Mouse (Mus musculus) cerebellum, adult 11 months (tissue): Measurements from ENCODE around the gene Nek6.
A peak's percentile ranks its signal among the peaks of the same experiment; 100 is the strongest.

ENCODE experiments used
- DNase-seq: peaks from one replicate; pipeline ENCODE4 v3.0.0; 2022

Gene Nek6

GRCm38 (mm10) chr2:38510120-38510519, 1.3 kb upstream of the Nek6 start:
- peak; percentile 43 for DNase-seq

- DNase-seq, result no peak
Observed at GRCm38 (mm10) chr2:38512308-38513182, 1.1 kb downstream of the Nek6 start.

- DNase-seq, result no peak
Observed at GRCm38 (mm10) chr2:38513183-38513529, 1.7 kb downstream of the Nek6 start.

- no peak for DNase-seq
Observed at GRCm38 (mm10) chr2:38514411-38514810, 3.0 kb downstream of the Nek6 start.

GRCm38 (mm10) chr2:38515446-38515845, 4.0 kb downstream of the Nek6 start:
- DNase-seq, result no peak

GRCm38 (mm10) chr2:38516471-38516870, 5.0 kb downstream of the Nek6 start:
- DNase-seq, result no peak

GRCm38 (mm10) chr2:38517045-38517444, 5.6 kb downstream of the Nek6 start:
- DNase-seq, result no peak

- no peak for DNase-seq
Observed at GRCm38 (mm10) chr2:38518719-38519118, 7.3 kb downstream of the Nek6 start.

GRCm38 (mm10) chr2:38519934-38520333, 8.5 kb downstream of the Nek6 start:
- DNase-seq, result no peak

- DNase-seq, result no peak
Observed at GRCm38 (mm10) chr2:38521618-38522017, 10.2 kb downstream of the Nek6 start.

- DNase-seq, result no peak
Observed at GRCm38 (mm10) chr2:38522354-38522753, 10.9 kb downstream of the Nek6 start.

GRCm38 (mm10) chr2:38523781-38524445, 12.5 kb downstream of the Nek6 start:
- DNase-seq, result no peak

GRCm38 (mm10) chr2:38525034-38525433, 13.6 kb downstream of the Nek6 start:
- DNase-seq, result no peak

GRCm38 (mm10) chr2:38529582-38530152, 18.2 kb downstream of the Nek6 start:
- DNase-seq, result no peak

- no peak for DNase-seq
Observed at GRCm38 (mm10) chr2:38530955-38531381, 19.5 kb downstream of the Nek6 start.

GRCm38 (mm10) chr2:38533322-38533721, 21.9 kb downstream of the Nek6 start:
- DNase-seq, result no peak

- no peak for DNase-seq
Observed at GRCm38 (mm10) chr2:38533767-38534166, 22.3 kb downstream of the Nek6 start.

- DNase-seq, result no peak
Observed at GRCm38 (mm10) chr2:38534241-38534940, 22.9 kb downstream of the Nek6 start.

- DNase-seq, result no peak
Observed at GRCm38 (mm10) chr2:38535051-38535450, 23.6 kb downstream of the Nek6 start.

GRCm38 (mm10) chr2:38535521-38536220, 24.2 kb downstream of the Nek6 start:
- no peak for DNase-seq

- DNase-seq, result peak; percentile 68
Observed at GRCm38 (mm10) chr2:38536331-38536731, 24.9 kb downstream of the Nek6 start.

GRCm38 (mm10) chr2:38539677-38540076, 28.2 kb downstream of the Nek6 start:
- DNase-seq, result peak; percentile 97

GRCm38 (mm10) chr2:38540666-38541065, 29.2 kb downstream of the Nek6 start:
- peak; percentile 31 for DNase-seq
